Mouse (Mus musculus) retina, postnatal 7 days (tissue): ENCODE results near the gene Tmem189.

Source experiments
- DNase-seq: peaks from one replicate; pipeline ENCODE4 v3.0.0-alpha.2; 2012; ENCODE audit warnings: low read depth, low spot score

The Tmem189 gene

DNA sequence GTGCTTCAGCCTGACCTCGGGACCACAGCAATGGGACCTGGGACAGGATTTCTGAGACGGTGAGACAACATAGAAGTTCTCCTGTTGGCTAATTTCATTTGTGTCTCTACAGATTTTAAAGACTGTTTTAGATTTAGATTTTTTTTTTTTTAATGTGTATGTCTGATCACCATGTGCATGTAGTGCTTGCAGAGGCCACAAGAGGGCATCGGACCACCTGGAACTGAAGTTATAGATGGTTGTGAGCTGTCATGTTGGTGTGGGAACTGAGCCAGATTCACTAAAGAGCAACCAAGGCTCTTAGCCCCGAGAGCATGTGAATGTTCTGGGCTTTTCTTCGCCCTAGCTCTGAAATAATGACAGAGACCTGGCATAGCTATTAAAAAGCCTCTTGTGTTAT, 9.0 kb downstream of the Tmem189 start:
- DNase-seq = no peak

DNA sequence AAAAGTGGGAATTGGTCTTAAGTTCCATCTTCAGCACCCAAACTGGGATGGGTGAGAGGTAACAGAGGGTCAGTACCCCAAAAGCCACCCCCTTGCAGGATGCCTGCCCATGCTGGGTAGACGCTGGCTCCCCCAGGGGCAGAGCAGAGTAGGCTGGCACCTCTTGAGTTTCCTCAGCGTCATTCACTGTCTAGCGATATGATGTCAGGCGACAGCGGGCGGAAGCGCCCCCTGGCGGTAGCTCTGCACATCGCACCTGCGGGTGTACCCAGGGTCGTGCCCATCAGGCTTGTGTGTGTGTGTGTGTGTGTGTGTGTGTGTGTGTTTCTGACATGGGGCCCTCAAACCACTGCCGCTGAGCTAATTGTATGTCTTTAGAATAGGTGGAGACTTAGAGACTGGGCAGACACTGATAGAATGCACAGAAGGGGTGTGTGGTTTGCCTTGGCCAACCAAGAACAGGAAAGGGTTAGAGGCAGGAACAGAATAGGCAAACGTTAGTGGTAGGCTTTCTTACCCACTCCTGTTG, 9.7 kb downstream of the Tmem189 start:
- peak; percentile 66 for DNase-seq

GRCm38 (mm10) chr2:167678600-167678999, 11.0 kb downstream of the Tmem189 start:
- no peak for DNase-seq

- no peak for DNase-seq
Measured at GRCm38 (mm10) chr2:167675120-167675909, 14.3 kb downstream of the Tmem189 start.

DNA sequence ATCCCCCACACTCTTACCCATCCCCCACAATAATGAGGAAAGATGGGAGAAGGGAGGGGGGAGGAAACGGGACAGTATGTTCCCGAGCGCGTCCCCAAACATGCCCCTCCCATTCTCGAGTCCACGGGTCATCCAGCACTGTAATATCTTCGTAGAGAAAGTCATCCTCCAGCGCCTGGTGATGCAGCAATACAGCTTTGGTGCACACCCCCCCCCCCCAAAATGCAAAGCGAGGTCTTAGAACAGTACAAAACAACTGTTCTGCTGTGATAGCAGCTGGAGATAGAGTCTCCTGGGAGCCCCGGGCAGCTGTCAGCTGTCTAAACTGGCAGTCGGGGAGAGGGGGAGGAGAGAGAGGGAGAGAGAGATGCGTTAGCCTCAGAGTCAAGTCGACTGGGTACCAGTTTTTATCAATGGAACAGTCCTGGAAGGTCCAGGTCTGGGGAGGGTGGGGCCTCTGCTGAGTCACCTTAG, 17.4 kb downstream of the Tmem189 start:
- no peak for DNase-seq

DNA sequence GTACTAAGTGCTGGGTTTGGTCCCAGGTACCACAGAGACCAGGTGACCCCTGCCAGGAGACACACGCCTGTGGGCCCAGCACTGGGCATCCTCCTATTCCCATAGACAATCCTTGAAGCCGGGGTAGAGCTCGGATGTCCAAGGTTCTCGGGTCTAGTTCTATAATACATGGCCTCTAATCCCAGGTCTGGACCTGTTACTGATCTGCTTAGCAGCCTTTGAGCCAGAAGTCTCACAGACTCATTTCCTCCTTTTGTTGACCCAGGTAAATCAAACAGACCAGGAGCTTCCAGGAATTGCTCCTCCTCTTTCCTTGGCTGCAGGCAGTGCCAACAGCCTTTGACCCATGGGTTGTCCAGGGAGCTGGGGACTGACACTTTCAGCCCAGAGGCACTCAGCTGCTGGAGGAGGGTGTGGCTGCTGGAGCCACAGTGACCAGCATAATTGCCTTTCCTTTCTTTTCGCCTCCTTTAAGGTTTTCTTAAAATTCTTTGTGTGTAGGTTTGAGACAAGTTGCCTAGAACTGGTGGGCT, 18.5 kb downstream of the Tmem189 start:
- no peak for DNase-seq

GRCm38 (mm10) chr2:167669398-167669797, 20.2 kb downstream of the Tmem189 start:
- no peak for DNase-seq

DNA sequence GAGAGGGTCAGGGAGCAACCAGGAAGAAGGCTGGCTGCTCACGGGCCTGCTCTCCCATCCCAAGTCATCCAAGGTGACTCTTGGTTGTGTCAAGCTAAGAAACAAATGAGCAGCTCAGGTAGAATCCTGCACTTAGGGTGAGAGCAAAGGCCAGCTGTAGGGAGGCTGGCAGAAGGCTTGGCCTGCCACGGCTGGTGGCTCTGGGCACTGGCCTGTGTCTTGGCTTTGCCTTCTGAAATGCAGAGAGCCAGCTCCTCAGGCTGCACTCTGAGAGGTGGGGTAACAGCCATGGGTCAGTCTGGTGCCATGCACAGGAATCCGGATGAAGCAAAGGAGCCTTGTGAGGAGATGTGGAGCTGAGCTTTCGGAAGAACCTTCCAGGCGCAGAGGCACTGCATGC, 21.2 kb downstream of the Tmem189 start:
- no peak for DNase-seq

DNA sequence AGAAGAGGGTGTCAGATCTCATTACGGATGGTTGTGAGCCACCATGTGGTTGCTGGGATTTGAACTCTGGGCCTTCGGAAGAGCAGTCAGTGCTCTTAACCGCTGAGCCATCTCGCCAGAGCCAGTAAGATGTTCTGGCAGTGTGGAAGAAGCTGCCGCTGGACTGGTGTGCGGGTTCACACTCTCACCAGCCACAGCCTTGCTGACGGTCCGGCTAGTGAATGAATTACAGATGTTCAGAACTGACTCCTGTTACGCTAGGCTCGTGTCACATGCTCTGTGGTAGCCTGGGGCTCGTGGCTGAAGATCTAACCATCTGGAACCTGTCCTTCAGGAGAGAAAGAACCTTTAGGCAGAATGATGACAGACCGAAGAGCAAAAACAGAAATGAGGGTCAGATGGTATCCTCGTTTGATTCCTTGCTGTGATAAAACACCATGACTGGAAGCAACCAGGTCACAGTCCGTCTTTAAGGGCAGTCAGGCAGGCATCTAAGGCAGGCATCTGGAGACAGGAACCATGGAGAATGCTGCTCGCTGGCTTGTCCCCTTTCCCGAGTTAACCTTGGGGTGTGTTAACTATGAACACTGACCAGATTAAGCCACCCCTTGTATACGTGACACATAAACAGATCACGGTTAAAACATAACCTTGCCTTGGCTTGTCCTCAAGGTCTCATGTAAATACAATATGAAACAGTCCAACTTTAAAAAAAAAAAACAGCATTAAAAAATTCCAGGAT, 23.5 kb downstream of the Tmem189 start:
- no peak for DNase-seq

GRCm38 (mm10) chr2:167662713-167663112, 26.9 kb downstream of the Tmem189 start:
- DNase-seq = no peak

DNA sequence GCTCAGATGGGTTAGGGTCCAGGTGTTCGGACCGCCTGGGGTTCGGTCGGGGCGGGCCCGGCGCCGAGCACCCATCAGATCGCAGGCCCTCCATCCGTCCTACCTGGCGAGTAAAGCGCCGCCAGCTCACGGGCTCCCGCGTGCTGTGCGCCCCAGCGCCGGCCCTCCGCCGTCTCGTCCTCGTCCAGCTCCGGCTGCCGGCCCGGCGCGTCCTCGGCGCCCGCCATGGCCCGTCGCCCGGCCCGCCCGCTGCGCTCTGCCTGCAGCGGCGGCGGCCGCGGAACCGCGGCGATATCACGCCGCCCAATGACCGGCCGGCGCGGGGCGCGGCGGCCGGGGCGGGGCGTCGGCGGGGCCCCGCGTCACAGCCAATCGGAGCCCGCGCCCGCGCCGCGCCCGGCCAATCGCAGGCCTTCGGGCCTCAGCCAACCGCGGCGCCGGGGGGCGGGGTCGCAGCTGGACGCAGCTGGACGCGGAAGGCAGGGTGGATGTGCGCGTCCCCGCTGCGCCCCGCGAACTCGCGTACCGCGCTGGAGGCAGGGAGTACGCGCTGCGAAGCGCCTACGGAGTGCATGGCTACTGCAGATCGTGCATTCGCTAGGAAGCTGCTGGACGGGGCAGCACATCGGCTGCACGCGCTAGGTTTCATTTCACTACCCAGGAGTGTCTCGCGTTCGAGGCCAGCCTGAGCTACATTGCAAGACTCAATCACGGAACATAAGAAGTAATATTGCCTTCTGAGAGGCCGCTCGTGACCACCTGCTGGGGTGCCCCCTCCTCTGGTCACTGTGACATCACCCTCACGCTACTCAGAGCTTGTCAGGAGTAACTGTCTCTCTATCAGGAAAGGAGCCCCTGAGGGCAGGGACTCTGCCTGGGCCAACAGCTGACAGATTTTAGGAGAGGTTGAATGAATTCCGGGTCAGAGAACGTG, 28.1 kb downstream of the Tmem189 start, which contains the start of gene Gm20431:
Gene Gm20431, minus strand, starts transcription at position 227 of the 934 bp plus-strand sequence.
- DNase-seq = peak; percentile 84

- no peak for DNase-seq
Measured at GRCm38 (mm10) chr2:167660611-167660971, 29.0 kb downstream of the Tmem189 start.

DNA sequence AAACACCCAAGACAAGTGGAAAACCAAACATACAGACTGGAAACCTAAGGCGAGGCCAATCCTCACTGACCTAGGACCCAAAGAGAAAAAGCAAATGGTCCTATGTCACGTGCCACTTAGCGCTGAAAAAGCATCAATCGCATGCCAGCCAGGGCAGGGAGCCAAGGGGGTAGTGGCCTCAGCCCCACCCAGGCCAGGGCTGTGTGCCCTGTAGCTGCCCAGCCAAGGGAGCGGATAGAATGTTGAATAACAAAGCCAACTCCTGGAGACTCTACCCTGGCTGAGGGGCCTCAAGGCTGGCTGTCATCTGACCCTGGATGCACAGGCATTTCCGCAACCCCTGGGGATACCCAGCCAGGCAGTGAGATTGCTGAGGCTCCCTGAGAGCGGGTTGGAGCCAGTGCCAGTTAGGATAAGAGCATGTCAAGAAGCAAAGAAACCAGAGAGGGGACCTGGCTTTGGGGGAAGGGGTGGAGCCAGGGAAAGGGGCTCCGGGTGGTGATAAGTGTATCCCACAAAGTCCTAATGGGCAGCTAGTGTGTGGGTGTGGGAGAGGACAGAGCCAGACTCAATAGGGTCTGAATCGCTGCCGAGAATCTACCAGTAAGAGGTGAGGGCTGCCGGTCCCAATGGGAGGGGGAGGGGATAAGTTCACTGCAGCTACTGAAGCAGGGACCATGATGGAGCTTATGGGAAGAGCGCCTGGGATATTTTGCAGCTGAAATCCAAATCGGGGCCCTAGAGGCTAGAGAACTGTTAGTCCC, 29.6 kb downstream of the Tmem189 start:
- DNase-seq = no peak

DNA sequence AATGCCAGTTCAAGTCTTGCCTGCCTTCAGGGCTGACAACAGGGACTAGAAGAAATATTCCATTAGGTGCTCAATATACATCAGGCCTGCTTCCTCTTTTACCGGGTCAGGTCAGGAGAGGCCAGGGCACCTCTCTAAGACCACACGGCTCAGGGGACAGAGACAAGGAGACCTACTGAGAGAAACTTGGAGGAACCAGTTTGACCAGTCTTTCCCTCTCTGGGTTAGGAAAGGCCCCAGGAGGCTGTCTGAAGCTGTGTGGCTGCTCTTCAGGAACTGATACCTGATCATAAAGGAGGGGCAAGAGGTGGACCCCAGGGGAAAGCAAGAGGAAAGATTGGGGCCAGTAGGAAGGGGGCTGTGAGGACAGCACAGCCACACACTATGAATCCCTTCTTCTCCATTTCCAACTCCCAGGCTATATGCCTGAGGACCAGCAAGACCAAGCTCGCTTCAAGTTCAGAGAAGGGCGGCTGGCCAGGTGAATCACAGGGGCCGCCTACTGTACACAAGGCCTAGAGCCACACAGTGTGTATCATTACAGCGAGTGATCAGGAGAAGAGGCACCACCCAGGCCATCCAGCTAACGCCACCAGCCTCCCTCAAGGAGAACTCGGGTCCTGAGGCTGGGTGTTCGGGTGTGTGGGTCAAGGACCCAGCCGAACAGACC, 30.3 kb downstream of the Tmem189 start:
- DNase-seq = no peak

DNA sequence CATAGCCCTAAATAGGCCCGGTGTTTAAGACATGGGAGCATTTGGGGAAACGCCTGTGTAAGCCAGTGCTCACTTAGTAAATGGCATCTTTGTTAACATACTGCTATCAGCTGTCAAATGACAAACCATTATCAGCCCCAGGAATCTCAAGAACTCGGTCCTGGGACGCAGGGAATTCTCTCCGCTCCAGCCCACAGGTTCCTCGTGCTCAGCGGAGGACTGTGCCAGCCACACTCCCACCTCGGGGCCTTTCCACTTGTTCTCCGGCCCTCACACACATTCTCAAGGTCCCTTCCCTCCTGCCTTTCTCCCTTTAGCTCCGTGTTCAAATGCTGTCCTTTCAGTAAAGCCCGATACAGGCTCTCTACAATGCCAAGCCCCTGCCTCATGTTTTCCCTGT, 30.9 kb downstream of the Tmem189 start:
- DNase-seq = no peak

GRCm38 (mm10) chr2:167657973-167658372, 31.6 kb downstream of the Tmem189 start:
- no peak for DNase-seq

DNA sequence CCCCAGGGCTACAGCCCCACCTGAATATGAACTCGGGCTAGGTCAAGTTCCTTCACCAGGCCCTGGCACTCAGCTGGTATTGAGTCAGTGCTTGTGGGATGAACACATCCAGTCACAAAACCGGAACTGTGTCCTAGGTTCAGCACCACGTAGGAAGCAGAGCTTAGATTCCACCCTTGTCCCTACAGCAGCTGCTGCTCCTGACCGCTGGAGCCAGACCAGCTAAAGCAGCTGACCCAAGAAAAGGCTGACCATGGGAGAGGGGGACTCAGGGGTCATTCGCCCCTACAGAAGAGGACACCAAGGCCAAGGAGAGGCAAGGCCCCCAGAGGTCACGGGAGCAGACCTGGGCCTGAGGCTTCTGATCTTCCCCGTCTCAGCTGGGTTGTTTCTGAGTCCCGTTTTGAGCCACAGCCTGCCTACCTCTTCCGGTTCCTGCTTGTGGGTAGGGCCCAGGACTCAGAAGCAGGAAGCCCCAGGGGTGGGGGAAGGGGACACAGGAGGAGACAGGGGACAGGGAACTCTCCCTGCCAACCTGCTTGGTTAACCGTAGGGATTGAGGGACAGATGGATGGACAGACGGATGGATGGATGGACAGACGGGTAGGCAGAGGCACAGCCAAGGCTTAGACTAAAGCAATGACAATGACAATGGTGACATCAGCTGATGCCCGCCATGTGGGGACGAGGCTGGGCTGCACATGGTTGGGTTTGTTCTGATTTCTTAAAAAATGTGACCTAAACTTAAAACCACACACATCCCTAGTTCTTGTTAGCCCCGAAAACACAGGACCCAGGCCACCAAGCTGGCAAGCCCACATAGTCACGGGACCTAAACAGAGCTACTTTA, 32.8 kb downstream of the Tmem189 start:
- no peak for DNase-seq

- DNase-seq = no peak
Measured at GRCm38 (mm10) chr2:167654911-167655600, 34.6 kb downstream of the Tmem189 start.
